Mouse (Mus musculus): ENCODE data around the gene Serpine2.

GRCm38 (mm10) chr1:79775927-79776458 lies 85.0 kb downstream of the Serpine2 start, which contains the start of the genes Mrpl44 and Wdfy1:
- peak; percentile 69; the same call in 1 of the 2 replicates for TF ChIP-seq POLR2A (IDR thresholded peaks at IDR 0.05; ENCODE audit: control insufficient read depth, extremely low read depth, insufficient read depth, low read length, poor library complexity)
- TF ChIP-seq CTCF (IDR thresholded peaks at IDR 0.05; ENCODE audit: borderline replicate concordance, control insufficient read depth, extremely low read depth, insufficient read depth, low read length, poor library complexity) = peak; percentile 73; the same call in 1 of the 2 replicates

Measured in thymus, adult 2 months (tissue).